Mouse (Mus musculus) midbrain, embryonic 11.5 days (tissue): Measurements from ENCODE around the gene Lpin3. TPM values are rescaled to one million over a fixed set of nuclear protein-coding genes. Genes with fewer than 3 reads are reported as not detected.

Experiments
- polyA plus RNA-seq: library from polyadenylated mRNA; unstranded; fragments of >200 nt; fragmentation: Nextera tagmentation; extraction: Ambion mirVana; gene quantifications from 2 replicates; pipeline ENCODE4 v1.2.1, GENCODE M21; 2014

Gene Lpin3
- polyA plus RNA-seq, 1 experiment from 2014 or later, result 0.10 TPM

Other genes starting within 250 kb of the Lpin3 start
- 114 and 122 TPM in 2 replicates for gene Top1, start 234.8 kb upstream of the Lpin3 start, polyA plus RNA-seq
- 64.0 and 65.3 TPM in 2 replicates for gene Plcg1, start 149.4 kb upstream of the Lpin3 start, polyA plus RNA-seq
- 7.8 and 8.9 TPM in 2 replicates for gene Zhx3, start 7.7 kb upstream of the Lpin3 start, polyA plus RNA-seq
- gene Emilin3, start 31.7 kb downstream of the Lpin3 start, polyA plus RNA-seq, result 2.6 and 2.9 TPM in 2 replicates
- 34.4 and 38.0 TPM in 2 replicates for gene Chd6, start 228.4 kb downstream of the Lpin3 start, polyA plus RNA-seq